Mouse (Mus musculus) midbrain, embryonic 14.5 days (tissue): ENCODE measurements at regions not wholly inside any gene's neighbourhood (a gene's known extent, or its start where the extent isn't known, plus 50 kb on each side); places are given as distances from the start of the nearest gene placed in this dataset.

Experiments used
- ATAC-seq: fragments of 200-750 bp; cut with Nextera tagmentation; 2 replicates; pipeline ENCODE4 v1.8.0; 2017; ENCODE audit warnings: moderate number of reproducible peaks, moderate library complexity; ENCODE audit not compliant: low FRiP score, low TSS enrichment
- DNase-seq: peaks from one replicate; pipeline ENCODE4 v3.0.0-alpha.2; 2015
- H3K27ac ChIP-seq: fragments of 300-500 bp; sonication (generic); replicated peaks from 2 replicates; pipeline ENCODE4 v1.5.1; 2014; ENCODE audit warnings: mild to moderate bottlenecking, low read depth, low read length, moderate library complexity
- H3K27me3 ChIP-seq: fragments of 300-500 bp; sonication (generic); 2 replicates; pipeline ENCODE4 v1.6.1; 2014; ENCODE audit warnings: low read length, control low read depth, mixed read lengths; ENCODE audit not compliant: control insufficient read depth, insufficient read depth
- H3K36me3 ChIP-seq: fragments of 300-500 bp; sonication (generic); 2 replicates; pipeline ENCODE4 v1.6.1; 2014; ENCODE audit warnings: low read length, control low read depth; ENCODE audit not compliant: control insufficient read depth, insufficient read depth
- H3K4me1 ChIP-seq: fragments of 300-500 bp; sonication (generic); 2 replicates; pipeline ENCODE4 v1.6.1; 2014; ENCODE audit warnings: mild to moderate bottlenecking, antibody characterized with exemption, low read length, control low read depth; ENCODE audit not compliant: control insufficient read depth, insufficient read depth
- H3K4me2 ChIP-seq: fragments of 300-500 bp; sonication (generic); 2 replicates; pipeline ENCODE4 v1.6.1; 2014; ENCODE audit warnings: mild to moderate bottlenecking, low read length, moderate library complexity
- H3K4me3 ChIP-seq: fragments of 300-500 bp; sonication (generic); replicated peaks from 2 replicates; pipeline ENCODE4 v1.5.1; 2014; ENCODE audit warnings: low read depth, low read length
- H3K9ac ChIP-seq: fragments of 300-500 bp; sonication (generic); replicated peaks from 2 replicates; pipeline ENCODE4 v1.6.1; 2014; ENCODE audit warnings: mild to moderate bottlenecking, low read length, moderate library complexity
- H3K9me3 ChIP-seq: fragments of 300-500 bp; sonication (generic); 2 replicates; pipeline ENCODE4 v1.6.1; 2016; ENCODE audit warnings: low read length, control low read depth, mixed read lengths; ENCODE audit not compliant: control insufficient read depth
- WGBS: fragments of 180-500 bp; shearing (Covaris S2); extraction: QIAGEN DNeasy Blood & Tissue Kit; methylation state at CpG from one replicate; pipeline ENCODE4 v1.1.7; 2014; 5-methylcytosine and 5-hydroxymethylcytosine counted together

DNA sequence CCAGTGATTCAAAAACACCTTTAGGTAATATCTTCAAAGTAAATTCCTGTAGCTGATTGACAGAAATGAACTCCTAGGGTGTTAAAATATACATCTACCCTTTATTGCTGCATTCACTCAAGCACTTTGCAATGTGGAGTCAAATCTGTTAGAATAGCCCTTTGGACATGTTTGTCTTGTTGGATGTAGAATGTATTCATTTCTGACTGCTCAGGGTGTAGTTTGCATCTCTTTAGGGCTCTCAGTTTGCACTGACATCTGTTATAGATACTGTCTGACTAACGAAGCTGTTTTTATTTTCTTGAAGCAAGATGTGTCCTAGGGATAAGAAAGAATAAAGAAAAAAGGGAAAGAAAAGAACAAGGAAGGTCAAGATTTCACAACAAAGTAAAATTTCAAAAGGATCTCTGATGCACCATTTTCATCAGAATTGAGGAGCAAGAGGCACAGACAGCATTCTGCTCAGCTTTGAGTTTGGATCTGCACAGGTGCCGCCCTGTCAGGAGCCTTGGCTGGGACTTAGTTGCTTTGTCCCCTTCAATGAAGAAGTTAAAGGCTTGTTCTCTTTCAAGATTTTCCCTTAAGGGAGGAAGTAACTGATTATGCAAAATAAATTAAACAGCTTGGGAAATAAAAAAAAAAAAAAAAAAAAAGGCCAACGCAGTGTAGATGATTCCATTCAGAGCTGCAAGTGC lies 308.1 kb downstream of the Serpinb8 start:
- no peaks in the 10 kb centered on the region for H3K27me3 ChIP-seq
- H3K4me1 ChIP-seq = 0 out of 2 replicates have a peak, but pooled peaks cover 4% of the 10 kb centered on the region
- ATAC-seq (no peak), DNase-seq (peak; percentile 23)
- no peak overlapping the region for H3K4me3 ChIP-seq
- no peaks in the 10 kb centered on the region for H3K9me3 ChIP-seq
- no peak overlapping the region for H3K9ac ChIP-seq
- H3K27ac ChIP-seq = no peak overlapping the region
- no peak overlapping the region for H3K4me2 ChIP-seq
- H3K36me3 ChIP-seq = no peaks in the 10 kb centered on the region
- 34% methylated on average over 3 of the region's 3 CpGs for WGBS

DNA sequence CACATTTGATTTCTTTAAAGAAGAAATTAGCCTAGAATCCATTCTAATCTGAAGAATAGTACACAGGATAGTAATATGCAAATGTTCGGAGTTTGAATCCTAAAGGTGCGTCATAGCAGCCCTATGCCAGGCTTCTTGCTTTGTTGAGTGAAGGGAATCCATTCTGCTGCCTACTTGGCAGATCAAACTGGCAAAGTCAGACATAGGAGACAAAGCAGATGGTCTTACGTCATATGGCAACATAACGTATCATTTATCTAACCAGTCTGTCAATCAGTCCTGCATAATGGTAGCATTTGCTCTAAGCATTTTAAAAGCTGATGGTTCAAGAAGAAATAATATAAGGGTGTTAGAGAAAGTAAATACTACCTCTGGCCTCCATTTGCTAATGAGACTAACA lies 309.5 kb downstream of the Serpinb8 start:
- Histone ChIP-seq H3K9me3 (no peaks in the 10 kb centered on the region), H3K27me3 (no peaks in the 10 kb centered on the region), H3K4me3 (no peak overlapping the region), H3K4me1 (0 out of 2 replicates have a peak, but pooled peaks cover 4% of the 10 kb centered on the region), H3K9ac (no peak overlapping the region), H3K36me3 (no peaks in the 10 kb centered on the region), H3K4me2 (no peak overlapping the region), H3K27ac (no peak overlapping the region)
- ATAC-seq (no peak), DNase-seq (no peak)
- 84% methylated on average over 4 of the region's 4 CpGs for WGBS

DNA sequence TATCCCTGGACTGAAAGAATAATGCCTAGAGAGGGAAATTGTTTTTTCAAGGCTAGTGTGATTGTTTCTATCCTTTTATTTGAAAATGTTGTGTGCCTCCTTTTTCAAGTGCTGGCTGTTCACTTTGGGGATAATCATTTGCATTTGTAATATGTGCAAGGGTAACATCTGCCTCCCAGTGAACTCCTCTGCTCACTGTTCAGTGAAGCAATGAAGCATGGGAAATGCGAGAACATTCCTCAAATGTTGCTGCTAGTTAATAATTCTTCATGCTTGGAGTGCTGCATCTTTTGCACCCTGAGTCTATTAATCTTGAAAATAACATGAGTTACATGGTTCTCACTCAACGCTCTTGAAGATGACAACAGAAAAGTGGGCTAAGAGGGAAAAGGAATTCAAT lies 310.6 kb downstream of the Serpinb8 start:
- Histone ChIP-seq H3K4me3 (no peak overlapping the region), H3K27me3 (no peaks in the 10 kb centered on the region), H3K27ac (no peak overlapping the region), H3K36me3 (no peaks in the 10 kb centered on the region), H3K4me1 (0 out of 2 replicates have a peak, but pooled peaks cover 4% of the 10 kb centered on the region), H3K9ac (no peak overlapping the region), H3K4me2 (no peak overlapping the region), H3K9me3 (no peaks in the 10 kb centered on the region)
- ATAC-seq (no peak), DNase-seq (peak; percentile 31)
- 36% methylated on average over 2 of the region's 2 CpGs for WGBS

DNA sequence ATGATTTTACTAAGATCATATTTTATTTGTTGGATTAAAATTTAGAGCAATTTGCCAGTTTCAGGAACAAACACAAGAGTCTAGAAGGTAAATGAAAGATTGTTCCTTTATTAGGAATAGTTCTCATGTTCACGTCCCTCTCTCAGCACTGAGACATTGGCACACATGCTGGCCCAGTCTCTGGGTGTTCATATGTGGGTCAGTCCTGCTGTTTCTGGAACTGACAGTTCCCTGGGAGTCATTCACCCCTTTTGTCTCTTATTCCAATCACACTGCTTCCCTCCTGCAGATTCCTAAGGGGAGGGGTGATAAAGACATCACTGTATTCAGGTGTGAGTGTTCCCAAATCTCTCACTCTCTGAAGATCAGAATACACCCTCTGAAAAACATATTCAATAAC lies 311.1 kb downstream of the Serpinb8 start:
- Histone ChIP-seq H3K4me3 (no peak overlapping the region), H3K9ac (no peak overlapping the region), H3K36me3 (no peaks in the 10 kb centered on the region), H3K27me3 (no peaks in the 10 kb centered on the region), H3K4me2 (no peak overlapping the region), H3K9me3 (no peaks in the 10 kb centered on the region), H3K4me1 (0 out of 2 replicates have a peak, but pooled peaks cover 4% of the 10 kb centered on the region), H3K27ac (no peak overlapping the region)
- WGBS = 74% methylated on average over 1 of the region's 1 CpGs
- ATAC-seq (no peak), DNase-seq (no peak)

DNA sequence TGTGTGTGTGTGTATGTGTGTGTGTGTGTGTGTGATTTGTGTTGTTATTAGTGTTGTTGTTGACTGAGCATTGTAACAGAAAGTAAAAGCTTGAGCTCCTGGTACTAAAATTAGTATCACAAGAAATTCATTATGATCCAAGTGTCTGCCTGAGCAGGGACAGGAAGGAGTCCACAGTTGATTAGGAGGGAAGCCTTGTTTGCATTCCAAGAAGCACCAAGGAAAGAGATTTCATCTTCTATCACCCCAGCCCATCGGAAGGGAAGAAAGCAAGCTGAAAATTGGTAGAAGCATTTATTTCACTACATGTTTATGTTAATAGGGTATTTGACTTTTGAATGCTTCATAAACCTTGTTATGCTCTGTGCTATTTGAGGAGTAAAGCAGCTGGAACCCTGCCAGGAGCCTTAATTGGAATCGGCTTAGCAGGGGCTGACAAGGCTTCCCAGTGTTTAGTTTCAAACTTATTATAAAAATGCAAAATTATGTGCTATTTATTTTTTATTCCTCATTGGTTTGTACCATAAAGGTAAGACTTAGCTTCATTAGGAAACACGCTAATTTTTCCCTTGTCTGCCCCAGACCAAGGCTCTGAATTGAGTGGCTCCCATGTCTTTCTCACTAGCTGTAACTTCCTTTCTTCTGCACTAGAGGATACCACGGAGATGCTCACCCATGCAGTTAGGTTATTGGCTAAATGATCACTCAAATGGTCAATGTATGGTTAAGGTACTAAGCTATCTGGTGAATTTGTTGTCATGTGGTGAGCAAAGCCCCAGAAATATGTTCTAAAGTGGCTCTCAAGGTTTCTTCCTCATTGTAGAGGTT lies 318.6 kb downstream of the Serpinb8 start:
- H3K4me3 ChIP-seq = no peak overlapping the region
- ATAC-seq (no peak), DNase-seq (peak; percentile 80)
- 67% methylated on average over 4 of the region's 4 CpGs for WGBS
- H3K27me3 ChIP-seq = no peaks in the 10 kb centered on the region
- no peak overlapping the region for H3K9ac ChIP-seq
- H3K36me3 ChIP-seq = no peaks in the 10 kb centered on the region
- H3K9me3 ChIP-seq = no peaks in the 10 kb centered on the region
- no peak overlapping the region for H3K27ac ChIP-seq
- H3K4me1 ChIP-seq = no peaks in the 10 kb centered on the region
- H3K4me2 ChIP-seq = no peak overlapping the region

DNA sequence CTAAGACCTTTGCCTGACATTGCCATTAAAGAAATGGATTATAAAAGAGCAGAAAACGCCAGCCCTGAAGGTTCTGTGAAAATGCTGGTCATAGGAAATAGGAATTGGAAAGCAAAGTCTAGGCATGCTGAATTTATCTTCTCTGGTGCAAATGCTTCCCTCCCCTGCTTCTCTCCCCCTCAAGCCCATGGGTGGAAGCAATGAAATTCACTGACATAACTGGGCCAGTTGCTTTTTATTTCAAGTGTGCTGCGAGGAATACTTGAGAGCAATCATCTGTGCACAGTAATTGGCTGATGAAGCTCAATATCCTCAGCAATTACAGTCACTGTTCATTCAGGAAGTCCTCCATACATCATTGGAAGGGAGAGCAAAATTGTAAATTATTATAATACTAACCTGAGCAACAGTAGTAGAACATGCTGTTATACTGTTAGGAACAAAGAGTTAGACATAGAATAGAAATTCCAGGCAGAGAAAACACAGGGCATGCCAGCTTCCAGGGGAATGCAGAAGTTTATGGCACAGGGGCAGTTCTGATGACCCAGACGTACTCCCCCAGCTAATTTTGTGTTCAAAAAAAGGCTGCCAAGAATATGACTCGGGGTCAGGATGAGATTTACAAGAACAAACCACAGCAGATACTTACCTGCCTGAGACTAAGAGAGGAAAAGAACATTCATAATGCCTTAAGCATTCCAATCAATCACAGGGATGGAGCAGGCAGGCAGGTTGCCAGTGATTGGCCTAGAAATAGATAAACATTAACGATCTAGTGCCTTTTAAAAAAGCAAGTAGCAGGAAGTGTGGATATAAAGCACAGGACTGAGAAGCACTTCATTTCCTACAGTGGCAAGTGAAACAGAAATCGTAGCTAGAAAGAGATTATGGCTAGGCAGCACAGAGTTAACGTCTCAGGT lies 325.1 kb downstream of the Serpinb8 start:
- no peaks in the 10 kb centered on the region for H3K27me3 ChIP-seq
- H3K9ac ChIP-seq = no peak overlapping the region; the same call in 1 of the 2 replicates
- peaks cover 5% of the 10 kb centered on the region; the same call in 1 of the 2 replicates for H3K4me1 ChIP-seq
- 70% methylated on average over 7 of the region's 7 CpGs for WGBS
- DNase-seq (peak; percentile 22), ATAC-seq (no peak)
- no peaks in the 10 kb centered on the region for H3K9me3 ChIP-seq
- no peak overlapping the region for H3K4me3 ChIP-seq
- no peak overlapping the region for H3K27ac ChIP-seq
- H3K36me3 ChIP-seq = no peaks in the 10 kb centered on the region
- H3K4me2 ChIP-seq = no peak overlapping the region

DNA sequence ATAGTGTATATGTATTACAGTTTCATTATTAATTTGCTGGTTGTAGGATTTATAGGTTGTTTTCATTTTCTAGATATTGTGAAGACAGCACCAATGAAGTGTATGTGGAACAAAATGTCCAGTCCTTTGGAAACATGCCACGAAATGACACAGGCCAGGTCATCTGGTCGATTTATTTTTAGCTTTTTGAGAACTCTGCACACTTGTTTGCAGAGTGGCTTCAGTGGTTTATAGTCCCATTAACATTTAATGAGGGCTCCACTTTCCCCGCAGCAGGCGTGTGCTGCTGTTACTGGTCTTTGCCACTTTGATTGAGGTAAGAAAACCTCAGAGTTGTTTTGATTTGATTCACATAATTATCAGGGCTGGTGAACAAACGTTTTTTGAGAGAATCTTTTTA lies 327.2 kb downstream of the Serpinb8 start:
- H3K36me3 ChIP-seq = no peaks in the 10 kb centered on the region

DNA sequence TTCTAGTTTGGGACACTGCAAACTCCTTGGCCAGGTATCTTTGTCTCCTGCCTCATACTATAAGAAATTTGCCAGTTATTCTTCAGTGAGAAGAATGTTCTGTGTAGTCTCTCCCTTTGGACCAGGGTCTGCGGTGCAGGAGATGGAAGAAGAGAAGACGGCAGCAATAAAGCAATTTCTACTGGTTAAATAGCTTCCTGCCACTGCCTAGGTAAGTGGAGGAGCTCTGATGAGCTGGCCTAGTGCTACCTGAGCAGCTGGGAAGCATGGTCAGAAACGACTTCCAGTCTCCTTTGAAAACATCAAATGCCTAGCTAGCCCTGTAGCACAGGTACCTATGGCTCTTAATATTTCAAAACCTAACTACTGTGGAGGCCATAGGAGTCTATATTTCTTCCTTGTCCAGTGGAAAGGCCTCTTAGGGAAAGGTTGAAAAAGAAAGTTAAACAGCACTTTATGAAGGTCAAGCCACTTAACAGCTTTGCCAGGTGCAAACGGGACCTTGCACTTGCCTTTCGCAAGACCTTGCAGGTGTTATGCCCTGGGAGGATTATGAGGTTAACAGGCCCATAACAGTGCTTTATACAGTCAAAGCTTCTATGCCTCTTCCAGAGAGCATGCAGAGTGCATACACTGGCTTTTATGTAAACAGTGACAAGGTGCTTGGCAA lies 351.9 kb downstream of the Serpinb8 start:
- Histone ChIP-seq H3K4me2 (no peak overlapping the region), H3K4me3 (no peak overlapping the region), H3K9me3 (no peaks in the 10 kb centered on the region), H3K27me3 (no peaks in the 10 kb centered on the region), H3K27ac (no peak overlapping the region), H3K9ac (no peak overlapping the region), H3K4me1 (no peaks in the 10 kb centered on the region), H3K36me3 (no peaks in the 10 kb centered on the region)
- WGBS = 82% methylated on average over 5 of the region's 5 CpGs
- DNase-seq = no peak
- ATAC-seq = no peak

More for the DNA sequence above, 327.2 kb downstream of the Serpinb8 start:
- Histone ChIP-seq H3K4me2 (no peak overlapping the region), H3K4me3 (no peak overlapping the region), H3K9me3 (no peaks in the 10 kb centered on the region), H3K9ac (no peak overlapping the region), H3K4me1 (peaks cover 5% of the 10 kb centered on the region; the same call in 1 of the 2 replicates), H3K27ac (no peak overlapping the region), H3K27me3 (no peaks in the 10 kb centered on the region)
- DNase-seq = no peak
- 66% methylated on average over 5 of the region's 5 CpGs for WGBS
- ATAC-seq = no peak
